Mouse (Mus musculus): Measurements from ENCODE around the gene Cpeb4. TPM values are rescaled to one million over a fixed set of nuclear protein-coding genes. Genes with fewer than 3 reads are reported as not detected.
"Not testable (repeated sequence)": the region's sequence is repeated elsewhere in the genome, so short reads cannot be mapped to it uniquely, and the experiment has no call there.

Gene Cpeb4
- polyA plus RNA-seq, 1 experiment, result 4.9 TPM

DNA sequence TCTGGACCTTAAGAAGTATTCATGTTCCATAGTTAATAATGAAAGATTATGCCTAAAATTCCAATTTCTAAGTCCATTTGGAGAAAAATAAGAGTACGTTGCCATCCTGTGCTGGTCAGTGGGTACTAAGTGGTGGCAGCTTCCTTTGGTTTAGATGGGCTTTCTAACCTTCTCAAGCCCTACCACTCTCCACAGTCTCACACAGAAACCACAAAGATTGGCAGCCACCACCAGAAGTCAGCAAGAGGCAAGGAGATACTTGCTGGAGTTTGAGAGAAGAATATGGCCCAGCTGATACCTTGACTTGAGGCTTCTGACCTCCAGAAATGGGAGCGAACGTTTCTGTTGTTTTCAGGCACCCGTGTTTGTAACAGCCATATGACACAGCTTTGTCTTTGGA lies 34.3 kb upstream of the Cpeb4 start:
- H3K36me3 ChIP-seq (ENCODE audit: control insufficient read depth, insufficient read depth, low read length), result no peaks in the 10 kb centered on the region
- no peak overlapping the region for H3K27ac ChIP-seq (ENCODE audit: insufficient read depth, low read depth, low read length)
- TF ChIP-seq CTCF (IDR thresholded peaks at IDR 0.05; ENCODE audit: extremely low read depth, insufficient read length, insufficient replicate concordance, low read depth, low read length) (no peak), POLR2A (IDR thresholded peaks at IDR 0.05; ENCODE audit: low read depth, low read length) (no peak)
- H3K4me3 ChIP-seq (ENCODE audit: low read depth, low read length), result no peak overlapping the region
- H3K4me1 ChIP-seq (ENCODE audit: control insufficient read depth, insufficient read depth, insufficient read length, low read length), result peaks cover 28% of the 10 kb centered on the region; the same call in 1 of the 2 replicates
- WGBS, result 86% methylated on average over 4 of the region's 4 CpGs
- no peaks in the 10 kb centered on the region for H3K27me3 ChIP-seq (ENCODE audit: control insufficient read depth, insufficient read depth, low read length)

- WGBS, result 13% methylated on average over 7 of the region's 7 CpGs
- Histone ChIP-seq H3K27ac (ENCODE audit: insufficient read depth, low read depth, low read length) (peak overlapping the region; percentile 87), H3K27me3 (ENCODE audit: control insufficient read depth, insufficient read depth, low read length) (no peaks in the 10 kb centered on the region), H3K36me3 (ENCODE audit: control insufficient read depth, insufficient read depth, low read length) (no peaks in the 10 kb centered on the region), H3K4me3 (ENCODE audit: low read depth, low read length) (no peak overlapping the region), H3K4me1 (ENCODE audit: control insufficient read depth, insufficient read depth, insufficient read length, low read length) (peaks cover 34% of the 10 kb centered on the region; the same call in 1 of the 2 replicates)
- TF ChIP-seq CTCF (IDR thresholded peaks at IDR 0.05; ENCODE audit: extremely low read depth, insufficient read length, insufficient replicate concordance, low read depth, low read length) (no peak), POLR2A (IDR thresholded peaks at IDR 0.05; ENCODE audit: low read depth, low read length) (no peak)
These were observed 33.4 kb upstream of the Cpeb4 start for GRCm38 (mm10) chr11:31838442-31839083.

GRCm38 (mm10) chr11:31839084-31839460 lies 32.9 kb upstream of the Cpeb4 start:
- Histone ChIP-seq H3K4me3 (ENCODE audit: low read depth, low read length) (no peak overlapping the region), H3K36me3 (ENCODE audit: control insufficient read depth, insufficient read depth, low read length) (no peaks in the 10 kb centered on the region), H3K4me1 (ENCODE audit: control insufficient read depth, insufficient read depth, insufficient read length, low read length) (peaks cover 39% of the 10 kb centered on the region; the same call in 1 of the 2 replicates), H3K27me3 (ENCODE audit: control insufficient read depth, insufficient read depth, low read length) (no peaks in the 10 kb centered on the region), H3K27ac (ENCODE audit: insufficient read depth, low read depth, low read length) (peak overlapping the region; percentile 87)
- WGBS, result 44% methylated on average over 6 of the region's 6 CpGs
- TF ChIP-seq CTCF (IDR thresholded peaks at IDR 0.05; ENCODE audit: extremely low read depth, insufficient read length, insufficient replicate concordance, low read depth, low read length) (no peak), POLR2A (IDR thresholded peaks at IDR 0.05; ENCODE audit: low read depth, low read length) (no peak)

- H3K27ac ChIP-seq (ENCODE audit: insufficient read depth, low read depth, low read length), result peak overlapping the region; percentile 76
- peaks cover 40% of the 10 kb centered on the region; the same call in 1 of the 2 replicates for H3K4me1 ChIP-seq (ENCODE audit: control insufficient read depth, insufficient read depth, insufficient read length, low read length)
- H3K36me3 ChIP-seq (ENCODE audit: control insufficient read depth, insufficient read depth, low read length), result no peaks in the 10 kb centered on the region
- TF ChIP-seq POLR2A (IDR thresholded peaks at IDR 0.05; ENCODE audit: low read depth, low read length), result no peak
- no peak for TF ChIP-seq CTCF (IDR thresholded peaks at IDR 0.05; ENCODE audit: extremely low read depth, insufficient read length, insufficient replicate concordance, low read depth, low read length)
- WGBS, result 79% methylated on average over 5 of the region's 5 CpGs
- no peak overlapping the region for H3K4me3 ChIP-seq (ENCODE audit: low read depth, low read length)
- H3K27me3 ChIP-seq (ENCODE audit: control insufficient read depth, insufficient read depth, low read length), result no peaks in the 10 kb centered on the region
These were observed 29.6 kb upstream of the Cpeb4 start for GRCm38 (mm10) chr11:31842171-31842959.

GRCm38 (mm10) chr11:31843177-31843833 lies 28.7 kb upstream of the Cpeb4 start:
- TF ChIP-seq POLR2A (IDR thresholded peaks at IDR 0.05; ENCODE audit: low read depth, low read length) (no peak), CTCF (IDR thresholded peaks at IDR 0.05; ENCODE audit: extremely low read depth, insufficient read length, insufficient replicate concordance, low read depth, low read length) (no peak)
- 63% methylated on average over 7 of the region's 7 CpGs for WGBS
- Histone ChIP-seq H3K4me1 (ENCODE audit: control insufficient read depth, insufficient read depth, insufficient read length, low read length) (peaks cover 38% of the 10 kb centered on the region; the same call in 1 of the 2 replicates), H3K4me3 (ENCODE audit: low read depth, low read length) (no peak overlapping the region), H3K27me3 (ENCODE audit: control insufficient read depth, insufficient read depth, low read length) (no peaks in the 10 kb centered on the region), H3K27ac (ENCODE audit: insufficient read depth, low read depth, low read length) (peak overlapping the region; percentile 76), H3K36me3 (ENCODE audit: control insufficient read depth, insufficient read depth, low read length) (no peaks in the 10 kb centered on the region)

DNA sequence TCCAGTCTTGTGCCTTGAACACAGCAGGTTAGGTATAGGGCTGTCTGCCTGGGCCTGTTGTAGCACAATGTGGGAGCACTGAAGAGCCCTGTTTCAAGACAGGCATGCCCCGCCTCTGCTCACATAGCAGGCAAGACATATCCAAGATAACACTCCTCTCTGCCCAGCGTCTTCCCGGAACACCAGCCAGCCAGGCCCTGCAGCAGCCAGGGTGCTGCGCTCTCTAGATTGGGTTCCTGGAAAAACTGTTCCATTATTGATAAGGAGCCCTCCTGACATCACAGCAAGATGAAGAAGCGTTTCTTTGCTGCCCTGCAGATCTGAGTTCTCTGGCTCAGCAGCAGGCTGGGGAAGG lies 28.2 kb upstream of the Cpeb4 start:
- Histone ChIP-seq H3K4me1 (ENCODE audit: control insufficient read depth, insufficient read depth, insufficient read length, low read length) (peaks cover 35% of the 10 kb centered on the region; the same call in 1 of the 2 replicates), H3K27me3 (ENCODE audit: control insufficient read depth, insufficient read depth, low read length) (no peaks in the 10 kb centered on the region), H3K4me3 (ENCODE audit: low read depth, low read length) (no peak overlapping the region), H3K27ac (ENCODE audit: insufficient read depth, low read depth, low read length) (peak overlapping the region; percentile 40), H3K36me3 (ENCODE audit: control insufficient read depth, insufficient read depth, low read length) (no peaks in the 10 kb centered on the region)
- TF ChIP-seq POLR2A (IDR thresholded peaks at IDR 0.05; ENCODE audit: low read depth, low read length), result no peak
- no peak for TF ChIP-seq CTCF (IDR thresholded peaks at IDR 0.05; ENCODE audit: extremely low read depth, insufficient read length, insufficient replicate concordance, low read depth, low read length)
- WGBS, result 34% methylated on average over 5 of the region's 5 CpGs

DNA sequence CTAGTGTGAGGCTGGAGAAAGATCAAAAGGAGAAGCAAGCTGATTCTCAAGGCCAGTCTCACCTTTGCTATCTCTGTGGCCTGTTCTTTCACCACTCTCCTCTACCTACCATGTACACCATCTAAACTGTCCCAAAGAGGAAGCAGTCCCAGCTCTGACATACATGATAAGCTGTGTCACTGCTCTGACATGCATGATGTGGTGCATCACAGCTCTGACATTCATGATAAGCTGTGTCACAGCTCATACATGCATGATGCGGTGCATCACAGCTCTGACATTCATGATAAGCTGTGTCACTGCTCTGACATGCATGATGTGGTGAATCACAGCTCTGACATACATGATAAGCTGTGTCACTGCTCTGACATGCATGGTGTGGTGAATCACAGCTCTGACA lies 26.9 kb upstream of the Cpeb4 start:
- H3K27ac ChIP-seq (ENCODE audit: insufficient read depth, low read depth, low read length); H3K36me3 ChIP-seq (ENCODE audit: control insufficient read depth, insufficient read depth, low read length); H3K4me3 ChIP-seq (ENCODE audit: low read depth, low read length); H3K27me3 ChIP-seq (ENCODE audit: control insufficient read depth, insufficient read depth, low read length): not testable (repeated sequence)
- peaks cover 28% of the 10 kb centered on the region; the same call in 1 of the 2 replicates for H3K4me1 ChIP-seq (ENCODE audit: control insufficient read depth, insufficient read depth, insufficient read length, low read length)
- 98% methylated on average over 1 of the region's 1 CpGs for WGBS
